Mouse (Mus musculus) G1E (cell line): ENCODE results near the gene Snx29.

Experiments
- CTCF ChIP-seq: IDR thresholded peaks from 2 replicates; pipeline ENCODE4 v1.5.1; 2012; ENCODE audit warnings: low read depth, low read length, inconsistent platforms, mixed read lengths
- GATA1 ChIP-seq: IDR thresholded peaks from 2 replicates; pipeline ENCODE4 v1.6.1; 2012; ENCODE audit warnings: borderline replicate concordance, low read length, inconsistent platforms, mixed read lengths
- GATA2 ChIP-seq: IDR thresholded peaks from 2 replicates; pipeline ENCODE4 v1.6.1; 2012; ENCODE audit warnings: low read depth, low read length, inconsistent platforms, borderline replicate concordance
- POLR2AphosphoS5 ChIP-seq: IDR thresholded peaks from 2 replicates; pipeline ENCODE4 v1.6.1; 2012; ENCODE audit warnings: low read depth, low read length, inconsistent platforms; ENCODE audit not compliant: insufficient replicate concordance
- TAL1 ChIP-seq: conservative IDR thresholded peaks from 2 replicates; pipeline ENCODE4 v1.6.1; 2012; ENCODE audit warnings: low read depth, low read length, inconsistent platforms, mixed read lengths

- TF ChIP-seq CTCF, result no peak
- no peak for TF ChIP-seq TAL1
- no peak for TF ChIP-seq POLR2AphosphoS5
- TF ChIP-seq GATA1, result no peak
- no peak for TF ChIP-seq GATA2
Observed at GRCm38 (mm10) chr16:11505492-11506176, 182.9 kb downstream of the Snx29 start.
